Mouse (Mus musculus) thymus, postnatal 4 days (tissue): Measurements from ENCODE around the gene Cog1.

Experiments used
- DNase-seq: peaks from one replicate; pipeline ENCODE4 v3.0.0; 2021

The Cog1 gene

DNA sequence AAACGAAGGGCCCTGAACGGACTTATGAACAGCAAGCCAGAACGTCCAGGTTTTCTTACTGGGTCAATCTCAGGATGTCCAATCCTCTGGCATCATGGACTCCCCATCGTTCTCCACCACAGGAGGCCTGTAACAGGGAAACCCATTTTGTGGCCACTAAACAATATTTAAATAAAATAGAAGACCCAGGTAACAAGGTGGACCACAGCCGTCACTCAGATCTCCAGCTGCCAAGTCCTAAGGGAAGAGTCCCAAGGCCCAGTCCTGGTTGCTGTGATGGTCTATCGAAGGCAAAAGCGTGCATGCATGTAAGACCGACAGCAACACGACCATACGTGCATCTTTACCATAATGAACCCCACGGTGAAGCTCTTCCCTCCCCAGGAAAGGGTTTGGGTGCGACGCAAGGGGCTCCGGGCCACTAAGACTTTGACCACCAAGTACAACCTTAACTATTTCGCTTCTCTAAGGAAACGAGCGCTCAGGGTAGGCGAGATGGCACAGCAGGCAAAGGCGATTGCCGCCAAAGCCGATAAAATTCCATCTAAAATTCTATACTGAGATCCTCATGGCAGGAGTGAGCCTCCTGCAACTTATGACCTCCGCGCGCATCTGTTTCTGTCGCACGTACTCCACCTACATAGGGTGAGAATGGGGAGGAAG lies at the start of gene Cog1:
Gene Cog1 (plus strand): TSS at position 480 of the 663 bp plus-strand sequence.
- no peak for DNase-seq

DNA sequence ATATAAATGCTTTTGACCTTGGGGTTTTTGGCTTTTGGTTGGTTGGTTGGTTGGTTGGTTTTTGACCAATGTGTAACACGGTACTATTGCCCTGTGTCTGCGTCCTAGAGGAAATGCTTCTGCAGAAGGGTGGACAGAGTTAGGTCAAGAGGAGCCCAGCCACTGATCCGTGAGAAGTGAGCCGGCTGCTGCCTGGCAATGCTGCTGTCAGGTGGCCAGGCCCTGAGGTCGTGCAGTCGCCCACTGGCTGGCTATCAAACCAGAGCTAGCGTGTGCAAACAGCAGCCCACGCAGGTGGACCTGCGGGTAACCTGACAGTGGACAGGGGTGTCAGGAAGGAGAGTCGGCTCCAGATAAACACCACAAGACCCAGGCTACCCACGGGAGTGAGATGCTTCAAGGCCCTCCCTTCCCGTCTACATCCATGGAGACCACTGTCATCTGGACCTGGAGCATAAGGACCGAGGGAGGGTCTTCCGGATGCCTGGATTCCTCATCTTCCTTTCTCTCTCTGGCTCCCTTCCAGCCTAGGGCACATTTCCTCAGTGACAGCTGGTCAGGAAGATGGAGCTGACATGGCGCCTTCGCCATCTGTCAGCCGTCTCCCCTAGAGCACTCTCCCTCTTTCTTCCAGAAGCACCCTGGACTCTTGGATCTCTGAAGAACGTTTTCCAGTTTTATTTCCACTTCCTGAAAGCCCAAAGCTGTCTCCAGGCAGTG lies 48.3 kb upstream of the Cog1 start:
- DNase-seq, result no peak

DNA sequence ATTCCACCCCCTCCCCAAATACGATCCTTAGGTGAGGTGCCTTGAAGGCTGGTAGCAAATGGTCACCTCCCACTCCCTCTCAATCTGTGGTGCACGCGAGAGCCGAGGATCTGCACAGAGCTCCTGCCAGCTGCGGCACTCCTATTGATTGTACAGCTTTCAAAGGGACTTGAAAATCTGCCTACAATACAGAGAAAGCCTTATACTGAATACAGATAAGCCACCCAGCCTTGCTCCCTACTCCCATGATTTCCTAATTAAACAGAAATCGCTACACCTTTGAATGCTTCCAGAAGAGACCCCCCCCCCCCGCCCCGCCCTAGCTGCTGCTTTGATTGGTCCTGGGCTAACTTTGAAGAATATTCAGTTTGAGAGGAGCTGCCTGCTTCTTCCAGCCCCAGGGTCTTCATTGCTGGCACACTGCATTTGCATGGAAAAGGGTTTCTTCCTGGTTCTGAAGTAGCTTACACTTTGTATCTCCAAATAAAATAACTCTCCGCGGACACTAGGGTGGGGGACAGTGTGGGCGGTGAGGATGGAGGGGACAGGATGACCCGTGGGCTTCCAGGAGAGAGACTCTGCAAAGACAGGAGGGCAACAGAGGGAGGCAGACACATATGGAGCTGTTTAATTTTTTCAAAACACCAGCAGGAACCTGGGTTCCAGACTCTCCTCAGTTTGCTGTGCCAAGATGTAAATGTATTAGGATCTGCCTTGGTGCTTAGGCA lies 47.2 kb upstream of the Cog1 start:
- DNase-seq, result no peak

DNA sequence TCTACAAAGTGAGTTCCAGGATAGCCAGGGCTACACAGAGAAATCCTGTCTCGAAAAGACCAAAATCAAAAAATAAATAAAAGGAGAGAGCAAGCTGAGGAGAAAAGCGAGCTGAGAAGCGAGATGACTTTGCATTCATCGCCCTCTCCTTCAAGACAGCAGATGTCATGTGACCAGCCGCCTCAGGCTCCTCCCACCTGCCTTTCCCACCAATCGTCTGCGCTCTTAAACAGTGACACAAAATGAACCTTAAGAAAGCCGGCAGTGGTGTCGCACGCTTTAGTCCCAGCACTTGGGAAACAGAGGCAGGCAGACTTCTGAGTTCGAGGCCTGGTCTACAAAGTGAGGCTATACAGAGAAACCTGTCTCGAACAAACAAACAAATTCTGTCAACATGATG lies 41.4 kb upstream of the Cog1 start:
- DNase-seq, result no peak

DNA sequence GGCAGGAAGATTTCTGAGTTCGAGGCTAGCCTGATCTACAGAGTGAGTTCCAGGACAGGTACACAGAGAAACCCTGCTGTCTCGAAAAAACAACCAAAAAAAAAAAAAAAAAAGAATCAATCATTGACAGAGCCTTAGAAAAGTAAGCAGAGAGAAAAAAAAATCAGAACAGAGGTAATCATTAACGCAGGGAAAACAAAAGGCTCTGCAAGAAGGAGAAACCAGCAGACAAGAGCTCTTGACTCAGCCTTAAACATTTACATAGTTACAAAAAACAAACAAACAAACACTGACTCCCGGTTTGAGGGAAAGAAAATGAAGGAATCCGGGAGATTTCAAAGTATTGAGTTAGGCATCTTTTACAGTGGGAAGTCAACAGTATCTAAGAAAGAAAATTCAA lies 39.4 kb upstream of the Cog1 start:
- DNase-seq, result no peak

DNA sequence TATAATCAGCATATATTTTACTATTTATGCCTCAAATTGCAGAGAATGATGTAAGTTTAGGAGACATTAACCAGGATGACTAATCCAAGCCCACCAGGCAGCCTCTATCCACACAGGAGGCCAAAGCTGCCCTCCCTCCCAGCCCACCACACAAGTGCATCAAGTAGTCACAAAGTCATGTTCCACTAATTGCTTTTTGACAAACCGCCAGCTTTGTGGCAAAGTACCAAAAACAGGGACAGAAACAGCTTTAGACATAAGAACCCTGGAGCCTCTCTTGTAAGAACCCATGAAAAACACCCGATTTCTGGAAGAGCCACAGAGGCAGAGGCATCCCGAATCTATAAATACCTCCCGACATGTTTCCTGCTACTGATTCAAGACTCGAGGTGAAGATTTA lies 38.7 kb upstream of the Cog1 start:
- no peak for DNase-seq

DNA sequence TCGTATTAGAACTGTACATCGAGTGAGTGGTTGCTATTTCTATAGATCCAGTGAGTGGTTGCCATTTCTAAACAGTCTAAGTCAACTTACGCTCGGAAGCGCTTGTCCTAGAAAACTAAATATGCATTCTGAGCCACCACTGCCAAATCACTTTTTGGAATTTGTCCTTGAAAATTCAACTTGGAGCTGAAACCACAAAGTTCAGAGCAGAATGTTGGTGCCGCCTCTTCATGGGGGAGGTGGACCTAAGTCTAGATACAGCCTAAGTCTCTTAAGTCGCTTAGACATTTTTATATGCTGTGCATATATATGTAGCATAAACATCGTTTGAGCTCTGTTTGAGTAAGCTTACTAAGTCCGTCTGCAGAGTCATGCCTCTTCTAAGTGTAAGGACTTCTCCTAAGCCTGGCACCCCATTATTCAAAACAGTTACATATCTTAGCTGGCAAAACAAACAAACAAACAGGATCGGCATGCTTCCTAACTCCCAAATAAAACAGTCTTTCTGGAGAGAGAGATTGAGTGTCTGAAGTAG lies 37.8 kb upstream of the Cog1 start:
- no peak for DNase-seq

DNA sequence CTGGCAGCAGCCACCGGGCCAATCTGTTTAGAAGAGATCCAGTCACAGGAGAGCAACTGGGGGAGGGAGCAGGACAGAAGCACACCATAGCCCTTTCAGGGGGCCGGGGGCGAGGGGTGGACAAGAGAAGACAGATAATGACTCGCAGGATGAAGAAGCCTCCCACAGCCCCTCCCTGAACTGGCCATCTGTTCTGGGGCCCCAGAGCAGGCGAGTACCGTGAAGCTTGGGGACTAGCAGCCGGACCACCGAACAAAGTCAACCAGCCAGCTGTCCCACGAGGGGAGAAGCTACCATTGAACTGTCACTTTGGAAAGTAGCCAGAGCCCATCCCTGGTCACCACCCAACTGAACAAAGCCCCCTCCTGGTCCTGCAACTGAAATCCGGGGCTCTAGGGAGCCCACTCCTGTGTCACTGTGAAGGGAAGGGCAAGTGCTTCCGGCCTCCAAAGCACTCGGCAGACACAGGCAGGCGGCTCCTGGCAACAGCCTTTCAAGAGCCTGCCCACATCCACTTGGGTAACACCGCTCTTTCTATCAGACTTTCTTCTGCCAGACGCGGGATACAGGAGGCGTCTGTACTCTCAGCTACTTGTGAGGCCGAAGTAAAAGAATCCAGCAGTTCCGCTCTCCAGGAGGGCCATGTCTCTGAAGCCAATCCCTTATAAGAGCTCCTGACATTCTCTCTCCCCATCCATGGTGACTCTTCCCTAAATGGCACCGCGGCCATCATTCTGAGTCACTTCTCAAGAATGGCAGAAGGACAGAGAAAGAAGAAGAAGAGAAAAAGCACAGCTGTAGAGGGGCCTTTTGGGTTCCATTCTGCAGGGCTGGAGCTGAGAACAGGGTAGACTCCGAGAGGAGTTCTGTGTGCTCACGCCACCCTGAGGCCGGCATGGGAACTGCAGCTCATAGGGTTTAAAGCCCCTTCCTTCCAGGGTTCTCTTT lies 37.0 kb upstream of the Cog1 start:
- DNase-seq, result peak; percentile 86

DNA sequence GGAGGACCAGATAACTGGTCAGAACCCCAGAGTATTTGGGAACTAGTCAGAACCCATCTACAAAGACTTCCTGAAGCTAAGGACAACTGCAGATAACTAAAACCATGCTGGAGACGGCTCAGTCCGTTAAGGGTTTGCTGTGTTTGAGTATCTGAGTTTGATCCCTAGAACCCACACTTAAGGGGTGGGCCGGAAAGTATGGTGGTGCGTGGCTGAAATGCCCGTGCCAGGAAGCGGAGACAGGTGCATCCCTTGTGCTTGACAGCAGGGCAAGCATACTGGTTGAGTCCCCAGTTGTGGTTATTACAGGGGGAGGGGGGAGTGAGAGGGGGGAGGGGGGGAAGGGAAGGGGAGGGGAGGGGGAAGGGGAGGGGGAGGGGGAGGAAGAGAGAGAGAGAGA lies 34.5 kb upstream of the Cog1 start:
- peak; percentile 60 for DNase-seq

DNA sequence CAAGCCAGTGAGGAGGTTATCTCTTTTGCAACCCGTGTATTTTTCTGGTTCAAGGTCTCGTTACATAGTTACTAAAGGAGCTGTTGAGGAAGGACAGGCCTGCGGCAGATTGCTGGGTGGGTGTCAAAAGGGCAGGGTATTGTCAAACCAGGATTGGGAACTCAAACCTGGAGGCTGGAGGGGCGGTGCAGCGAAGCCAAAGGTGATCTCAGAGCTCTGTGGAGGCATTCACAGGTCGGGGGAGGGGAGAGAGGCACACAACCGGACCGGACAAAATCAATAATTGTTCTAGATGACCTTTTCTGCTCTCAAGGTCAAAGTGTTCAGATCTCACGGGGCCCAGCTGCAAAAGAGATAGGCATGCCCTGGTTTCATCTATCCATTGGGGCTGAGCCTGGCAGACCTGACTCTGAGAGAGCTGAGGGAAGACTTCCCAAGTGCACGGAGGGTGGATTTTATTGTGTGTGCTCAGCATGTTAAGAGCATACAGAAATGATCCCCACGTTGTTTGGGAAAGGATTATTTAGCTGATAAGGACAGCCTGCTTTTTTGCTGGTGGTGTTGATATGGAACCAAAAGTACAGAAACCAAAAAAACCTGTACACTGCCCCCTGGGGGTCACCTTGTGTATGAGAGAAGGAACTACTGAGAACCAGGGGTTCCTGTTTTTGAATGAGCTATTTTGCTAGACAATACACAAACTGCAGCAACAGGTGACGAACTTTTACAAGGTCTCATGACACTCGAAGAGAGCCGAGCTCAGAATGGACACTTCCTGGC lies 31.6 kb upstream of the Cog1 start:
- peak; percentile 93 for DNase-seq

DNA sequence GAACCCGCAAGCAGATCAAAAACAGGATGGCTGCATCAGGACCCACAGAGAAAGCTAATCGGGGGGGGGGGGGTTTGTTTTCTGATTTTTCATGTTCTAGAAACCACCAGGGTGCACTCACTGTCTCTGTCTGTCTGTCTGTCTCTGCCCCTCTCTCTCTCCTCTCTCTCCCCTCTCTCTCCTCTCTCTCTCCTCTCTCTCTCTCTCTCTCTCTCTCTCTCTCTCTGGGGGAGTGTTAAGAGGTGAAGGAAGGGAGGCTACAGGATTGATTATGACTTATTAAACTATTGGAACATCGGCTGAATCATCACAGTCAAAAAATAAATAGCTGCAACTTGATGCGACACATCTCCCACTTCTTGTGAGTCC lies 30.7 kb upstream of the Cog1 start:
- DNase-seq, result no peak

DNA sequence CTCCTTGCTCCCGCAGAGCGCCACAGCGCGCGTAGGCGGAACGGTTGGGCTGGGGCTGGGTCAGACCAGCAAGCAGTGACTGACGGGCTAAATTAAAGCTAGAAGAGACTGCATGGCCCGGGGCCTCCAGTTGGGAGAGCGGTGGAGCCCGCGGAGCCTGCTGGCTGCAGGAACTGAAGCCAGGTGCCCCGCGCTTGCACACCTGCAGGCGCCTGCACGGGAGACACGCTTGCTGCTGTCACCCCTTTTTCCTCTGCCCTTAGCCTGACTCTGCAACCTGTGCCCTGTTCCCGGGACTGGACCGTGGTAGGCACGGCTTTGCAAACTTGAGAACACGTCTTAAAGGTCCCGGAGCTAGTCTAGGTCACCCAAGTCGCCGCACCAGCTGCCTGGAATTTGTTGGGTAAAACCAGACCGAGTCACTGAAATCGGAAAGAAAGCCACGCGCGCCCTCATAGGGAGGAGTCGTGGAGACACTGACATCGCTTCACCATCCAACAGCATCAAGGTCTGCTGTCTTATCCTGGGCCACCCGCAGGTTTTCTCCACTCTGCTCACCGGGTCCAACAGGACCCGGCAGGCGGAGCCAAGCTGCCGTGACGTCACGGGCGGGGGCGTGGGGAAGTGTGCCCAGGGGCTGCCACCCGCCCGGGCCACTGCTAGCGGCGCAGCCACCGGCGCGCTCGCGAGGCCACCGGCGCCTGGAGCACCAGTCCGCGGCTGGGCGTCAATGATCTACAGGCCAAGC lies 30.1 kb upstream of the Cog1 start, which contains the start of gene Sstr2:
Gene Sstr2 (plus strand): TSS at position 671 of the 748 bp plus-strand sequence.
- DNase-seq, result peak; percentile 92

DNA sequence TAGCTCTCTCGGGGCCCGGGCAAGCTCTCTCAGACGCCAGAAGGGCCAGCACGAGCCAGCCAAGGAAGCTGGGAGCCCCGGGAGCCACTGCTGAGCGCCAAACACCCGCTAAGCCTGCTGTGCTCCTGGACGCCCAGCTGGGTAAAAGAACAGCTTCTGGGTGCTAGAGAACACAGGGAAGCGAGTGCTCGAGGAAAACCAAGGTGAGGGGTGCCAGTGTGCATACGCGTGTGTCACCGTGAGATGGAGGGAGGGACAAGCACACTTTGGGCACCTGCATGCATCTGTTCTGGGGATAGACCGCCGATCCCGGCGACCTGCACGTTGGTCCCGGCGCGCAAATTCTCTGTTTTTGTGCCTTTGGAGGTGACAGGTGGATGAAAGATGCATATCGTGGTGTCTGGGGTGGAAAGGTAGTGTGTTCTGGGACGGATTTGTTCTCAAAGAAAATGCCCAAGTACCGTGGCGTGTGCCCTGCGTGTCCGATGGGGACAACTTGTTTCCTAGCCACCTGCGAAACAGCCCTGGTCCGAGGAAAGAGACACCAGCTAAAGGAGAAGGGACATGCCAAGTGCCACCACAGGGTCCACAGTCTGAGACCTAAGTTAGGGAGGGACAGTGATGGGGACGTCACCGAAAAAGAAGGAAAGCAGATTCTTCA lies 29.4 kb upstream of the Cog1 start:
- DNase-seq, result no peak

DNA sequence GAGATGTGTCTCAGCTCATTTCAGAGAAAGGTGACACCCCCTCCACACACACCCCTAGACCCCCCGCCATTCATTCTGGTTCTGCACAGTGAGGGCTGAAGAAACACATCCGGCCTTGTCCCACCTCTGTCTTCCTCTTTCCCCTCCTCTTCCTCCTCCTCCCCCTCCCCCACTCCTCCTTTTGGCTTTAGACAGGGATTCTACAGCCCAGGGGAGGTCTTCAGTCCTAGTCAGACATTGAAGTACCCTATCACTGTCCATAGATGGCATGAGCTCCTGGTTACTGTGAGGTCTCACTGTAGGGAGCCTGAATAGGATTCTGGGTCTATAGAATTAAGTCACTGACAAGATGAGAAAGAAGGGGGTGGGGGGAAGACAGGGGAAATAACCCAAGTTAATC lies 28.0 kb upstream of the Cog1 start:
- no peak for DNase-seq

DNA sequence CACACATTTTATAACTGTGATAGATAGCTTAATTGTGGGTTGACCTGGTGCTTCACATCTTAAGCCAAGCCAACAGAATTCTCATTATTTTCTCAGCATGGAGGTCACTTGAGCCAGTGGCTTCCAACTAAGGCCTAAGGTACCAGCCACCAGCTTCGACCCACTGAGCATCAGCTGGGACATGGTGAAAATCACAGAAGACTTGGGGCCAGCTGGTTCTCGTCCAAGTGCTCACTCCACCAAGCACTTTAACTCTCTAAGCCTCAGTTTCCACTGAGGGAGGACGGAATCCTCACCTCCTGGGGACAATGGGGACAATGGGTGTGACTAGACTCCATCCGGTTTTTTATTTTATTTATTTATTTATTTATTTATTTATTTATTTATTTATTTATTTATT lies 26.9 kb upstream of the Cog1 start:
- no peak for DNase-seq

DNA sequence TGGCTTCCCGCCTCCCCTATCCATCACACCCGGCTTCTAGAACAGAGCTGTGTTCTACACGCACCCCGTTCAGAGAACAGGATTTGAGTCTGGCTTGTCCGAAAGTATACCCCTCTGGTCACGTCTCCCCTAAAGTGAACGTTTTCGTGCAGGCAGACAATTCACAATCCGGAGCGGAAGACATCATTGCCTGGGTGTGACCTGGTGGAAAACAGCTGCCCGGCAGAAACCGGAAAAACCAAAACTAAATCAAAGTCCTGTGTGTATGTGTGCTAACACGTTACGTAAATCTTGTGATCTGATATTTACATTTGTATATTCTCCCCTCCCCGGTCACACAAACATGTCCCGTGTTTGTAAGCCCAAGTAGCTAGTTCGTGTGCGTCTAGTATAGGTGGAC lies 23.5 kb upstream of the Cog1 start:
- no peak for DNase-seq

DNA sequence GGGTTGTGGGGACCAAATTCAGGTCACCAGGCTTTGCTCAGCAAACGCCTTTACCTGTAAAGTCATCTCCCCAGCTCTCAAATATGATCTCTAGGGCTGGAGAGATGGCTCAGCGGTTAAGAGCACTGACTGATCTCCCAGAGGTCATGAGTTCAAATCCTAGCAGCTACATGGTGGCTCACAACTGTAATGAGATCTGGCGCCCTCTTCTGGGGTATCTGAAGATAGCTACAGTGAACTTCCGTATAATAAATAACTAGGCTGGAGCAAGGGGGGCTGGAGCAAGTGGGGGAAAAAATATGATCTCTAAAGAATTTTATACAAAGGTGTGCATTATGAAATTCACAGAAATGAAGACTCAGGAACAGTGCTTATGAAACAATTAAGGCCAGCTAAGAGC lies 21.2 kb upstream of the Cog1 start:
- DNase-seq, result peak; percentile 54

DNA sequence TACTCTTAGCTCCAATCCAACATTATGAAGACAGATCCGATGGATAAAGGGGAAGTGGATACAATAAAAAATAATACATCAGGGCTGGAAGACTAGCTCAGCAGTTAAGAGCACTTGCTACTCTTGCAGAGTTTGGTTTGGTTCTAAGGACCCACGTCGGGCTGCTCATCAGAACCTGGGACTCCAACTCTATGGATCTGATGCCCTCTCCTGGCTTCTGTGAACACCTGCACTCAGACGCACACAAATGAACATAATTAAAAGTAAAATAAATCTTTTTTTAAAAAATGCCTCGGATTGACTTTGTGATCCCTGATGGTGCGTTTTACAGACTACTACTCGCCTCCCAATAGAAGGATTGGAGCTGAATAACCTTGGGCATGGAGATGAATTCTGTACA lies 18.3 kb upstream of the Cog1 start:
- DNase-seq, result no peak

DNA sequence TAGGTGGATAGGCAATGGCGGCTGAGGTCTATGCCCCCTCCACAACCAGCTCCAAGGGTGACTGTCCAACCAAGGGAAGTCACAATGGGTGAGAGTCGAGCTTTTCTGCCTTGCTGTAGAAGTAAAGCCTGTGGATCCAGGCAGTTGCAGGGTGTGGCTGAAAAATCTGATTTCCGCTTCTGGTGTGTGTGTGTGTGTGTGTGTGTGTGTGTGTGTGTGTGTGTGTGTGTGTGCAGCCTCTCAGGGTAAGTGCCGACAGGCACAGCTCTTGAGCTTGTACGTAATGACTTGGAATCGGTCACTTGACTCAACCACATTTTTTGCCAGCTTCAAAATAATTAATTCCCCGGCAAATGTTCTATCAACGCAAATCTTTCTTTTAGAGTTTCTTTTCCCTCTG lies 17.7 kb upstream of the Cog1 start:
- no peak for DNase-seq

DNA sequence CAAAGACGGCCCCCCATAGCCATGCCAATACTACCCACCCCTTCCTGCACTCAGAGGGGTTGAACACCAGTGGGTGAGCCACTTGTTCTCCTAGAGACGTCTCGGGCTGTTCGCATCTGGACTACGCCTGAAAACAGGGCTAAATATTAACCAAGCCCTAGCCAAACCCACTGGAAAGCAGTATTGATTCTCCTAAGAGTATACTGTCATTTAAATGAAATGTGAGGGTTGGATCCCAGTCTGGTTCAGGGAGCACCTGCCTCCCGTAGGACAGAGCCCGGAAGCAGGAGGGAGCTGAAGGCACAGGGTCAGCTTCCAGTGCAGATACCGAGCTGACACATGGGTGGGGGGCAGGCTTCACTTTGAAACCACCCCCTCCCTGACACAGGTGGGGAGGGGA lies 17.1 kb upstream of the Cog1 start:
- DNase-seq, result no peak

DNA sequence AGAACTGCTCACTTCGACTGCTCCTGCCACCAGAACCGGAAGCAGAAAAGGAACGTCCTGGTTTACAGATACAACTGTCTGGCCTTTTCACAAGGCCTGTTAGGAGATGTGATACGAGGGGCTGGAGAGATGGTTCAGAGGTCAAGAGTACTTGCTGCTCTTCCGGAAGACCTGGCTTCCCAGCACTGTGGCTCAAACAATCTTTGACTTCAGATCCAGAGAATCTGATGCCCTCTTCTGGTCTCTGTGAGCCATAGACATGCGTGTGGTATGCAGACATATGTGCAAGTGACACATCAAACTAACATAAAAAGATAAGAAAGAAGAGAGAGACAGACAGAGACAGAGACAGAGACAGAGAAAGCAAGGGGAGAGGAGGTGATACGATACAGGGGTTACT lies 16.7 kb upstream of the Cog1 start:
- DNase-seq, result no peak
